Mouse (Mus musculus) right cerebral cortex, postnatal 4 days (tissue): ENCODE results near the gene Tmem132d.
A peak's percentile ranks its signal among the peaks of the same experiment; 100 is the strongest.
"Not testable (repeated sequence)": the region's sequence is repeated elsewhere in the genome, so short reads cannot be mapped to it uniquely, and the experiment has no call there.

Experiments
- DNase-seq: peaks from one replicate; pipeline ENCODE4 v3.0.0-alpha.2; 2022

The Tmem132d gene

GRCm38 (mm10) chr5:128041781-128042180 is 391.1 kb downstream of the Tmem132d start:
- DNase-seq = no peak

GRCm38 (mm10) chr5:128040036-128040435 is 392.8 kb downstream of the Tmem132d start:
- DNase-seq = no peak

GRCm38 (mm10) chr5:128027076-128027475 is 405.8 kb downstream of the Tmem132d start:
- peak; percentile 26 for DNase-seq

DNA sequence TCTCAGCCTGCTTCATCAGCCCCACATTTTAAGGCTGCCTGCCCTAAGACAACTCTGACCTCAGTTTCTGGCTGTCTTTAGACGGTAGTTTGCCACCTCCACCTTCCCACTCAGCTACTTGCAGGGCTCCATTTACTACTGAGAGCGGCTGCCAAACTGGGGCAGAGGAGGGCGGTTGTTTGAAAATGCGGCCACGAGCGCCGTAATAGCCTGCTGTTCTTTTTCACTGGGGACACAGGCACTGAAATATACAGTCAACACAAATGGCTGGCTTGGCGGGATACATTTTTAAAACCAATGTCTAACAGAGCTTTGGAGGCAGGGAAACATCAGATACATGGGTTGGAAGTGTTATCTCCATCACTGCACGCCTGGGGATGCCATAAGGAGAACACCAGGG is 428.2 kb downstream of the Tmem132d start:
- no peak for DNase-seq

GRCm38 (mm10) chr5:127996526-127997245 is 436.2 kb downstream of the Tmem132d start:
- no peak for DNase-seq

GRCm38 (mm10) chr5:127993460-127993859 is 439.4 kb downstream of the Tmem132d start:
- DNase-seq = no peak

DNA sequence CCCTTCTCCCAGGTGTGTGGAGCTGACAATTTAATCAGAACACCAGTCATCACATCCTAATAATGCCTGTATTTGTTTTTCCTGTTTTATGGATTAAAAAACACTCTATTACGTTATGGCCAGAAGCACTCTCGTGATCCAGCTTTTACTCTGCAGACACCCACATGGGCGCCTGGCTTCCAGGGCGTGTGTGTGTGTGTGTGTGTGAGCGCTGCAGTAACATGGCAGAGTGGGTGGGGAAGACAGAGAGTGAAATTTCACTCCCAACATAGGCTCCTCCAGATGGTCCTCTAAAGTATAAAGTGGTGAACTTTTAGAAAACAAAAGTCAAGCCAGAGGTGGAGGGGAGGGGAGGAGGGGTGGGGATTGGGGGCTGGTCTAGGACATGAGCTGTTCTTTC is 442.1 kb downstream of the Tmem132d start:
- DNase-seq = no peak

DNA sequence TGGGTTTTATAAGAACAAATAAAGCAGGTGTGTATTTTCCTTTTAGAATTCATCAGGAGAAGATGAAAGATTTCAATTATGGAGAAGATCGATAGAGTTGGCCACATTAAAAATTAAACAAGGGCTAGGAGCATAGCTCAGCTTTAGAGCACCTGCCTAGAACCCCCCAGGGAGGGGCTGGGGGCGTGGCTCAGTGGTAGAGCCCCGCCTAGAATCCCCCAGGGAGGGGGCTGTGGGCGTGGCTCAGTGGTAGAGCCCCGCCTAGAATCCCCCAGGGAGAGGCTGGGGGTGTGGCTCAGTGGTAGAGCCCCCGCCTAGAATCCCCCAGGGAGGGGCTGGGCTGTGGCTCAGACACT is 452.9 kb downstream of the Tmem132d start:
- not testable (repeated sequence) for DNase-seq

- no peak for DNase-seq
These were observed 453.4 kb downstream of the Tmem132d start for GRCm38 (mm10) chr5:127979329-127980002.

DNA sequence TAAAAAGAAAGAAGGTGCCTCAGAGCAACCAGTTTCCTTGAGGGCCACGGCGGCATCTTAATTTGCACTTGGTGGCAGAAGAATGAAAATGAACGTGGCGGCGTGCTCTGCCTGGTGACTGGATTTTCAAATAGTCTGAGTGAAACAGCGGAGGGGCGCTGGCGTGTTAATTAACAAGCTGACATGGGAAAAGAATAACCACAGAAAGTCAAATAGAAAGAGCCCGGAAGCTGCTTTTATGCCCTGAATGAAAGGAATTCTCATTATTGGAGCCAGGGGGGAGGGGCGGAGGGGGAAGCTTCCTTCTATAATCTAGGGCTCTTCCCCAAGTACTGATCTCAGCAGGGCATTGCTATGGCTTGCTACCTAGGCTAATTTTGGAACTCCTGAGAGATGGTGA is 456.2 kb downstream of the Tmem132d start:
- peak; percentile 10 for DNase-seq

DNA sequence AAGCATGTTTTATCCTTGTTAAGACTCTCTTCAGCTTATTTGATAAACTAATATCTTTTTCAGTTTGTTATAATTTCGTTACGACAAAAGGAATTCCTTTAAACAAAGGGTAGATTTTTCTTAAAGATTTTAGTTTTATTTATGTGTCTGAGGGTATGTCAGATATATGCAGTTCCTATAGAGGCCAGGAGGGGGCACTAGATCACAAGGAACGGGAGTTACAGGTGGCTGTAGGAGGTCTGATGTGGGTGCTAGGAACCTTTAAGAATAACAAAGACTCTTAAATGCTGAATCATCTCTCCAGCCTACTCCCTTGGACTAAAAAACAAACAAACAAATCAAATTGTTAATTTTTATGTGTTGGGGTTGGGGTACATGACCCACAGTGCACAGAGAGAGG is 467.2 kb downstream of the Tmem132d start:
- DNase-seq = no peak

DNA sequence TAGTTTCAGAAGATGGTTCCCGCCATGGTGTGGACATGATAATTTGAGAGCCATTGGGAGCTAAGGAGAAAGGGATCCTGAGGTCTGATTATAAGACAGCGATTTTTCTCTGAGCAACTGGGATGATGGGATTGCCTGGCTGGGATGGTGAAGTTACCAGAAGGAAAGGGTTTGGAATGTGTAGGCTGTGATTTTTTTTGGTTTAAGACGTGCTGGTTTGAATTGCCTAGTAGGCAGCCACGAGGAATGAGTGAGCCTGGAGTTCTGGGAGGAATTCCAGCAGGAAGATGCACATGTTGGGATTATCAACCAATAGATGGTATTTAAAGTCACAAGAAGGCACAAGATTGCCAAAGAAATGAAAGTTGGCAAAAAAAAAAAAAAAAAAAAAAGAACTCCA is 470.2 kb downstream of the Tmem132d start:
- no peak for DNase-seq

- peak; percentile 29 for DNase-seq
These were observed 476.3 kb downstream of the Tmem132d start for GRCm38 (mm10) chr5:127956511-127957097.

DNA sequence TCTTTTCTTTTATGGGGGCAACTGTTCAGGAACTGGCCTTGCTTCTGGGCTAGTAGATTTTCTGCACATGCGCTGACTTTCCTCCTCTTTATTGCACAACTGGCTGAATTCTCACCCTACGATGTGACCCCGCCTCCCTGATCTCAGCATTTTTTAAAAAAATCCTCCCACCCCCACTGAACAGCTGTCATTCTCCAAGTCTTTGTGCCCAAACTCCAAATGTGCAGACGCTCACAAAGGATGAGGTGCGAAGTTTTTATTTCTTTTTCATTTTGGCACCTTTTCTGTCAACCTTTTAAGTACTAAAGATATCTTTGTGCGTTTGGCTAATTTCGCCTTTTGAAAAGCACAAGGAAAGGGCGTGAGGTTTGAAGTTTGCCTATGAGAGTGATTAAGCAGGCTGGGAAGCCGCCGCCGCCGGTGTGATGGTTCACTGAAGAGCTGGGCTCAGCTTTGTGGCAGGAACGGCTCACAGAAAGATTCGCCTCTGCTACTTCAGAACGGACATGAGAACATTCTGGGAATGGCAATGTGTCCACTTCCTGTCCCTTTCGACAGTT is 478.6 kb downstream of the Tmem132d start:
- no peak for DNase-seq

- no peak for DNase-seq
These were observed 480.1 kb downstream of the Tmem132d start for GRCm38 (mm10) chr5:127952800-127953199.

- DNase-seq = no peak
These were observed 482.3 kb downstream of the Tmem132d start for GRCm38 (mm10) chr5:127950574-127950973.

- no peak for DNase-seq
These were observed 485.6 kb downstream of the Tmem132d start for GRCm38 (mm10) chr5:127947275-127947674.

DNA sequence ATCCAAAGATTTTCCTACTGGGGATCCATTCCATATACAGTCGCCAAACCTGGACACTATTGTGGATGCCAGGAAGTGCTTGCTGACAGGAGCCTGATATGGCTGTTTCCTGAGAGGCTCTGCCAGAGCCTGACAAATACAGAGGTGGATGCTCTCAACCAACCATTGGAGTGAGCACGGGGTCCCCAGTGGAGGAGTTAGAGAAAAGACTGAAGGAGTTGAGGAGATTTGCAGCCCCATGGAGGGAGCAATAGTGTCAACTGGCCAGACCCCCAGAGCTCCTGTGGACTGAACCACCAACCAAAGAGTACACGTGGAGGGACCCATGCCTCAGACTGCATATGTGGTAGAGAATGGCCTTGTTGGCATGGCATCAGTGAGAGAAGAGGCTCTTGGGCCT is 490.7 kb downstream of the Tmem132d start:
- DNase-seq = not testable (repeated sequence)

DNA sequence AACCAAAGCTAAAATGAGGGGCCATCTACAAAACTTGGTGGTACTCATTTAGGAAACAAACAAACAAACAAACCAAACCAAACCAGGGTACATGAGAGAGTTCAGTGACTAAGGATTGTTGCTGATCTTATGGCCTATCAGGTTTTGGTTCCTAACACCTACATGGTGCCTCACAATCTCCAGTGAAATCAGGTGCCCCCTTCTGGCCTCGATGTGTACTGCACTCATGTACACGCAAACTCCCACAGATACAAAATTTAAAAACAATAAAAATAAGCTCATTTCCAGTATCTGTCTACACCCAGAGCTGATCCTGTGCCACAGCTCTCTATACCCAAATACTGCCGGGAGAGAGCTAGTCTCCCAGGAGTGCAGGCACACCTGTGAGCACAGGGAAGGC is 495.0 kb downstream of the Tmem132d start:
- DNase-seq = no peak

DNA sequence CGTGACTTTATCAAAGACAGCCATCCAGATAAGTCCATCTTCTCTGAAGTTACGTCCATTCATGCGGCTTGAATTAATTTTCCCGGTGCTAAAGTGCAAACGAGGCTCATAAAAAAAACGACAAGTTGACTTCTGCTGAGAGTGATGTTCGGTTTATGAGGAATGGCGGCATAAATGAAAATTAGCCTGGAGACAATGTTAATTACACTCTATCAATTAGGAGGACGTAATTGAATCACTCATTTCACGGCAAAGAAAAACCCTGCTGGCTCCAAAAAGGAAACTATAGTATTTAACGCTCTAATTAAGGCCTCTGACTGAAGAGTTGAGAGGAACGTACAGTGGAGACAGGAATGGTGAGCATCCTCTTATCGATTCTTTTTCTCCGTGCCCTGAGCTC is 503.2 kb downstream of the Tmem132d start:
- no peak for DNase-seq

DNA sequence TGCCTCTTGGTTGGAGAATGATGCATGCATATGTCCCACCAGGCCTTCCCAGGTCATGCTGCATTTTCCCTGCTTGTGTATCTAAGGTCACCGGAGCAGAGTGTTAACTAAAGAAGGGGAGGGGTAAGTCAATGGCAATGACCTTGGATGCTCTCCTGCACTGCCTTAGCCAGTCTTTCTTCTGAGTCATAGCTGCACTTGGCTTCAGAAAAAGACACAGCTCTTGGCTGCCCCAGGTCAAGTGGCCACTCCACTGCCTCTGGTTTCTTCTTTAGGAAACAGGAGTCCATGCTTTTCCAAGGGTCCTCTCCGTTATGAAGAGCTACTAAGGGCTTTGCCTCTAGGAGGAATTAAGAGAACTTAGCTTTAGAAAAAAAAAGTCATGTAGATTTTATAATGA is 506.2 kb downstream of the Tmem132d start:
- DNase-seq = no peak

GRCm38 (mm10) chr5:127924106-127924505 is 508.8 kb downstream of the Tmem132d start:
- no peak for DNase-seq

DNA sequence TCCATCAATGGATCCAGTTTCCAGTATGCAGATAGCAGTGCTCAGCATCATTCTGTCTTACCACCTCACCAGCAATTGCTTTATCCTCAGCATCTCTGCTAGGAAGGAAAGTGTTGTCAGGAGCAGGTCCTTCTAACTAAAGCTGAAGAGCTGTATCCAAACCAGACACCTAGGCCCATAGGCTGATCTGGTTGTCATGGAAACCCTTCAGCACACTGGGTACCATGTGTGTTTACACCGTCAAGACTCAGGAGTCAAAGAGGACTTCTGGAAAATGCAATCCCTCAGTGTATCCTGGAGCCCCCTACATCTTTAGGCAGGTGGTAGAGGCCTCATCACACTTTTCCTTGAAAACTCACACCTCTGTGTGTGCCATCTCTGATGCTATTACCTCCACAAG is 513.7 kb downstream of the Tmem132d start:
- DNase-seq = no peak

GRCm38 (mm10) chr5:127918376-127918775 is 514.5 kb downstream of the Tmem132d start:
- DNase-seq = no peak
